Mouse (Mus musculus): ENCODE data around the gene Mapt. TPM values are rescaled to one million over a fixed set of nuclear protein-coding genes. Genes with fewer than 3 reads are reported as not detected.

The Mapt gene
- polyA plus RNA-seq, 1 experiment: 5.5 TPM

- 73% methylated on average over 8 of the region's 8 CpGs for WGBS
- TF ChIP-seq POLR2A (IDR thresholded peaks at IDR 0.05; ENCODE audit: borderline replicate concordance, control insufficient read depth, low read depth, low read length): no peak
- TF ChIP-seq CTCF (IDR thresholded peaks at IDR 0.05; ENCODE audit: control insufficient read depth, insufficient read depth, low read length): no peak
- Histone ChIP-seq H3K27ac (ENCODE audit: control insufficient read depth, insufficient read depth, low read depth, low read length, poor library complexity) (no peak overlapping the region), H3K4me3 (replicated peaks; ENCODE audit: control insufficient read depth, low read depth, low read length) (no peak overlapping the region), H3K4me1 (ENCODE audit: control insufficient read depth, insufficient read depth, low read length) (peaks cover 2% of the 10 kb centered on the region)
Observed at GRCm38 (mm10) chr11:104303088-104303960, 72.1 kb downstream of the Mapt start.

GRCm38 (mm10) chr11:104305711-104306110 is 74.5 kb downstream of the Mapt start:
- Histone ChIP-seq H3K4me3 (replicated peaks; ENCODE audit: control insufficient read depth, low read depth, low read length) (no peak overlapping the region), H3K27ac (ENCODE audit: control insufficient read depth, insufficient read depth, low read depth, low read length, poor library complexity) (no peak overlapping the region), H3K4me1 (ENCODE audit: control insufficient read depth, insufficient read depth, low read length) (peaks cover 2% of the 10 kb centered on the region)
- 73% methylated on average over 7 of the region's 7 CpGs for WGBS
- TF ChIP-seq CTCF (IDR thresholded peaks at IDR 0.05; ENCODE audit: control insufficient read depth, insufficient read depth, low read length) (no peak), POLR2A (IDR thresholded peaks at IDR 0.05; ENCODE audit: borderline replicate concordance, control insufficient read depth, low read depth, low read length) (no peak)

- no peak overlapping the region for H3K27ac ChIP-seq (ENCODE audit: control insufficient read depth, insufficient read depth, low read depth, low read length, poor library complexity)
- TF ChIP-seq CTCF (IDR thresholded peaks at IDR 0.05; ENCODE audit: control insufficient read depth, insufficient read depth, low read length) (no peak), POLR2A (IDR thresholded peaks at IDR 0.05; ENCODE audit: borderline replicate concordance, control insufficient read depth, low read depth, low read length) (no peak)
- H3K4me3 ChIP-seq (replicated peaks; ENCODE audit: control insufficient read depth, low read depth, low read length): no peak overlapping the region
- 90% methylated on average over 13 of the region's 13 CpGs for WGBS
- peaks cover 2% of the 10 kb centered on the region for H3K4me1 ChIP-seq (ENCODE audit: control insufficient read depth, insufficient read depth, low read length)
Observed at GRCm38 (mm10) chr11:104306483-104306882, 75.3 kb downstream of the Mapt start.

GRCm38 (mm10) chr11:104307136-104307535 is 75.9 kb downstream of the Mapt start:
- Histone ChIP-seq H3K4me1 (ENCODE audit: control insufficient read depth, insufficient read depth, low read length) (peaks cover 2% of the 10 kb centered on the region), H3K4me3 (replicated peaks; ENCODE audit: control insufficient read depth, low read depth, low read length) (no peak overlapping the region), H3K27ac (ENCODE audit: control insufficient read depth, insufficient read depth, low read depth, low read length, poor library complexity) (no peak overlapping the region)
- TF ChIP-seq POLR2A (IDR thresholded peaks at IDR 0.05; ENCODE audit: borderline replicate concordance, control insufficient read depth, low read depth, low read length) (no peak), CTCF (IDR thresholded peaks at IDR 0.05; ENCODE audit: control insufficient read depth, insufficient read depth, low read length) (no peak)
- 77% methylated on average over 4 of the region's 4 CpGs for WGBS

- H3K4me1 ChIP-seq (ENCODE audit: control insufficient read depth, insufficient read depth, low read length): no peaks in the 10 kb centered on the region; the same call in 1 of the 2 replicates
- 35% methylated on average over 12 of the region's 12 CpGs for WGBS
- H3K4me3 ChIP-seq (replicated peaks; ENCODE audit: control insufficient read depth, low read depth, low read length): no peak overlapping the region
- H3K27ac ChIP-seq (ENCODE audit: control insufficient read depth, insufficient read depth, low read depth, low read length, poor library complexity): peak overlapping the region; percentile 14; the same call in 1 of the 2 replicates
- no peak for TF ChIP-seq POLR2A (IDR thresholded peaks at IDR 0.05; ENCODE audit: borderline replicate concordance, control insufficient read depth, low read depth, low read length)
- no peak for TF ChIP-seq CTCF (IDR thresholded peaks at IDR 0.05; ENCODE audit: control insufficient read depth, insufficient read depth, low read length)
Observed at GRCm38 (mm10) chr11:104309377-104310225, 78.4 kb downstream of the Mapt start.

- H3K27ac ChIP-seq (ENCODE audit: control insufficient read depth, insufficient read depth, low read depth, low read length, poor library complexity): peak overlapping the region; percentile 14; the same call in 1 of the 2 replicates
- WGBS: 21% methylated on average over 23 of the region's 23 CpGs
- TF ChIP-seq CTCF (IDR thresholded peaks at IDR 0.05; ENCODE audit: control insufficient read depth, insufficient read depth, low read length) (no peak), POLR2A (IDR thresholded peaks at IDR 0.05; ENCODE audit: borderline replicate concordance, control insufficient read depth, low read depth, low read length) (no peak)
Observed at GRCm38 (mm10) chr11:104310226-104310887, 79.2 kb downstream of the Mapt start.

GRCm38 (mm10) chr11:104311643-104312042 is 80.5 kb downstream of the Mapt start:
- Histone ChIP-seq H3K27ac (ENCODE audit: control insufficient read depth, insufficient read depth, low read depth, low read length, poor library complexity) (no peak overlapping the region), H3K4me3 (replicated peaks; ENCODE audit: control insufficient read depth, low read depth, low read length) (no peak overlapping the region), H3K4me1 (ENCODE audit: control insufficient read depth, insufficient read depth, low read length) (no peaks in the 10 kb centered on the region)
- WGBS: 65% methylated on average over 7 of the region's 7 CpGs
- no peak for TF ChIP-seq POLR2A (IDR thresholded peaks at IDR 0.05; ENCODE audit: borderline replicate concordance, control insufficient read depth, low read depth, low read length)
- peak; percentile 65 for TF ChIP-seq CTCF (IDR thresholded peaks at IDR 0.05; ENCODE audit: control insufficient read depth, insufficient read depth, low read length)

More at GRCm38 (mm10) chr11:104310226-104310887, 79.2 kb downstream of the Mapt start:
- no peaks in the 10 kb centered on the region; the same call in 1 of the 2 replicates for H3K4me1 ChIP-seq (ENCODE audit: control insufficient read depth, insufficient read depth, low read length)
- H3K4me3 ChIP-seq (replicated peaks; ENCODE audit: control insufficient read depth, low read depth, low read length): no peak overlapping the region
